Mouse (Mus musculus) limb, embryonic 11.5 days (tissue): Measurements from ENCODE around the gene Trank1. TPM values are rescaled to one million over a fixed set of nuclear protein-coding genes. Genes with fewer than 3 reads are reported as not detected.

ENCODE experiments used
- polyA plus RNA-seq: library from polyadenylated mRNA; unstranded; fragments of >200 nt; fragmentation: Nextera tagmentation; extraction: Ambion mirVana; gene quantifications from 2 replicates; pipeline ENCODE4 v1.2.1, GENCODE M21; 2014

Trank1 gene
- polyA plus RNA-seq, 1 experiment from 2014 or later, result 0.08 TPM

Other genes starting within 250 kb of the Trank1 start
- gene Lrrfip2, start 194.1 kb upstream of the Trank1 start, polyA plus RNA-seq, result 43.9 and 45.5 TPM in 2 replicates
- gene Mlh1, start 39.9 kb upstream of the Trank1 start, polyA plus RNA-seq, result 52.1 and 53.3 TPM in 2 replicates
- 46.2 and 48.8 TPM in 2 replicates for gene Epm2aip1, start 39.8 kb upstream of the Trank1 start, polyA plus RNA-seq
- gene Dclk3, start 127.3 kb downstream of the Trank1 start, polyA plus RNA-seq, result 0.06 and 0.25 TPM in 2 replicates